Mouse (Mus musculus): ENCODE results near the gene Hnrnpr. TPM values are rescaled to one million over a fixed set of nuclear protein-coding genes. Genes with fewer than 3 reads are reported as not detected.
A peak's percentile ranks its signal among the peaks of the same experiment; 100 is the strongest.

Gene Hnrnpr
- polyA plus RNA-seq (2012; rRNA removed) = 12.6 and 20.7 TPM in 2 replicates

GRCm38 (mm10) chr4:136310229-136311041 is at the start of gene Hnrnpr:
Gene Hnrnpr, plus strand, starts transcription at chr4:136310942.
- peak; percentile 79 for DNase-seq (ENCODE audit: low read depth)

GRCm38 (mm10) chr4:136261912-136262311 is 48.8 kb upstream of the Hnrnpr start:
- no peak for DNase-seq (ENCODE audit: low read depth)

GRCm38 (mm10) chr4:136263555-136263954 is 47.2 kb upstream of the Hnrnpr start:
- no peak for DNase-seq (ENCODE audit: low read depth)

- no peak for DNase-seq (ENCODE audit: low read depth)
Measured at GRCm38 (mm10) chr4:136266716-136267343, 43.9 kb upstream of the Hnrnpr start.

- DNase-seq (ENCODE audit: low read depth) = no peak
Measured at GRCm38 (mm10) chr4:136268912-136269311, 41.8 kb upstream of the Hnrnpr start.

GRCm38 (mm10) chr4:136270648-136271047 is 40.1 kb upstream of the Hnrnpr start:
- DNase-seq (ENCODE audit: low read depth) = no peak

GRCm38 (mm10) chr4:136281097-136281496 is 29.6 kb upstream of the Hnrnpr start:
- DNase-seq (ENCODE audit: low read depth) = no peak

GRCm38 (mm10) chr4:136281611-136282010 is 29.1 kb upstream of the Hnrnpr start:
- no peak for DNase-seq (ENCODE audit: low read depth)

- DNase-seq (ENCODE audit: low read depth) = no peak
Measured at GRCm38 (mm10) chr4:136282621-136283480, 27.9 kb upstream of the Hnrnpr start.

GRCm38 (mm10) chr4:136283783-136284182 is 27.0 kb upstream of the Hnrnpr start:
- no peak for DNase-seq (ENCODE audit: low read depth)

GRCm38 (mm10) chr4:136284455-136284854 is 26.3 kb upstream of the Hnrnpr start, which contains the start of gene Zfp46:
Gene Zfp46, plus strand, starts transcription at chr4:136284683.
- DNase-seq (ENCODE audit: low read depth) = no peak

GRCm38 (mm10) chr4:136284891-136285290 is 25.9 kb upstream of the Hnrnpr start:
- no peak for DNase-seq (ENCODE audit: low read depth)

- DNase-seq (ENCODE audit: low read depth) = no peak
Measured at GRCm38 (mm10) chr4:136285348-136285810, 25.4 kb upstream of the Hnrnpr start.

GRCm38 (mm10) chr4:136285811-136286371 is 24.9 kb upstream of the Hnrnpr start:
- peak; percentile 84 for DNase-seq (ENCODE audit: low read depth)

- DNase-seq (ENCODE audit: low read depth) = no peak
Measured at GRCm38 (mm10) chr4:136289918-136290780, 20.6 kb upstream of the Hnrnpr start.

GRCm38 (mm10) chr4:136290781-136291595 is 19.8 kb upstream of the Hnrnpr start:
- no peak for DNase-seq (ENCODE audit: low read depth)

- no peak for DNase-seq (ENCODE audit: low read depth)
Measured at GRCm38 (mm10) chr4:136291692-136292091, 19.1 kb upstream of the Hnrnpr start.

- DNase-seq (ENCODE audit: low read depth) = no peak
Measured at GRCm38 (mm10) chr4:136295941-136296340, 14.8 kb upstream of the Hnrnpr start.

- DNase-seq (ENCODE audit: low read depth) = no peak
Measured at GRCm38 (mm10) chr4:136302462-136302861, 8.3 kb upstream of the Hnrnpr start.

GRCm38 (mm10) chr4:136304181-136304580 is 6.6 kb upstream of the Hnrnpr start:
- no peak for DNase-seq (ENCODE audit: low read depth)
